Mouse (Mus musculus) MEL (cell line): Measurements from ENCODE around the gene Ranbp1. TPM values are rescaled to one million over a fixed set of nuclear protein-coding genes. Genes with fewer than 3 reads are reported as not detected.

Source experiments
- DNase-seq: peaks from one replicate; pipeline ENCODE4 v3.0.0; 2011; ENCODE audit warnings: low read depth, low spot score
- H3K27ac ChIP-seq: 2 replicates; pipeline ENCODE4 v1.5.1; 2012; ENCODE audit warnings: low read depth, mild to moderate bottlenecking, control low read depth, low read length, moderate library complexity; ENCODE audit not compliant: control insufficient read depth
- H3K27me3 ChIP-seq, 2 experiments: fragments of 150-350 bp in 1 of 2; sonication (generic) in 1 of 2; 2 replicates each; pipeline ENCODE4 v1.6.1; 2012; ENCODE audit warnings: low read length in 2 of 2, mild to moderate bottlenecking in 2 of 2, improper control_type of control experiment in 1 of 2, moderate library complexity in 1 of 2; ENCODE audit not compliant: insufficient read depth in 2 of 2, control insufficient read depth in 1 of 2
- H3K36me3 ChIP-seq, 2 experiments: 2 replicates each; pipeline ENCODE4 v1.6.1; 2012 to 2014; ENCODE audit warnings: low read length in 2 of 2, improper control_type of control experiment in 1 of 2, inconsistent platforms in 1 of 2, mild to moderate bottlenecking in 1 of 2; ENCODE audit not compliant: insufficient read depth in 2 of 2, control insufficient read depth in 1 of 2
- H3K4me1 ChIP-seq, 2 experiments: fragments of 150-350 bp in 1 of 2; sonication (generic) in 1 of 2; 2 replicates each; pipeline ENCODE4 v1.6.1; 2012; ENCODE audit warnings: low read length in 2 of 2, improper control_type of control experiment in 1 of 2, mild to moderate bottlenecking in 1 of 2; ENCODE audit not compliant: insufficient read depth in 2 of 2, control insufficient read depth in 1 of 2
- H3K4me3 ChIP-seq, 2 experiments: fragments of 150-350 bp in 1 of 2; sonication (generic) in 1 of 2; 2 replicates each; pipeline ENCODE4 v1.5.1; 2012; ENCODE audit warnings: low read depth in 2 of 2, low read length in 2 of 2, mild to moderate bottlenecking in 2 of 2, moderate library complexity in 2 of 2, control low read depth in 1 of 2, improper control_type of control experiment in 1 of 2; ENCODE audit not compliant: control insufficient read depth in 1 of 2, insufficient read depth in 1 of 2
- H3K79me2 ChIP-seq: 2 replicates; pipeline ENCODE4 v1.6.1; 2012; ENCODE audit warnings: mild to moderate bottlenecking, low read length, moderate library complexity; ENCODE audit not compliant: control insufficient read depth, poor library complexity, insufficient read depth
- H3K9ac ChIP-seq: 2 replicates; pipeline ENCODE4 v1.6.1; 2012; ENCODE audit warnings: low read depth, mild to moderate bottlenecking, control low read depth, low read length, moderate library complexity; ENCODE audit not compliant: control insufficient read depth, poor library complexity, severe bottlenecking
- H3K9me3 ChIP-seq: fragments of 150-350 bp; sonication (generic); replicated peaks from 2 replicates; pipeline ENCODE4 v1.6.1; 2012; ENCODE audit warnings: mild to moderate bottlenecking, low read length, improper control_type of control experiment, moderate library complexity; ENCODE audit not compliant: insufficient read depth
- BHLHE40 ChIP-seq: IDR thresholded peaks from 2 replicates; pipeline ENCODE4 v1.6.1; 2012; ENCODE audit warnings: low read depth, mild to moderate bottlenecking, inconsistent platforms, low read length, improper control_type of control experiment, borderline replicate concordance
- CHD1 ChIP-seq: IDR thresholded peaks from 2 replicates; pipeline ENCODE4 v1.6.1; 2012; ENCODE audit warnings: low read depth, mild to moderate bottlenecking, inconsistent platforms, low read length, improper control_type of control experiment
- E2F4 ChIP-seq: IDR thresholded peaks from 2 replicates; pipeline ENCODE4 v1.6.1; 2011; ENCODE audit warnings: low read depth, low read length, improper control_type of control experiment, borderline replicate concordance
- ELF1 ChIP-seq: IDR thresholded peaks from 2 replicates; pipeline ENCODE4 v1.6.1; 2014; ENCODE audit warnings: low read depth, mild to moderate bottlenecking, inconsistent platforms, low read length, improper control_type of control experiment, moderate library complexity
- ETS1 ChIP-seq: IDR thresholded peaks from 2 replicates; pipeline ENCODE4 v1.6.1; 2012; ENCODE audit warnings: low read depth, mild to moderate bottlenecking, inconsistent platforms, low read length, improper control_type of control experiment, moderate library complexity
- GABPA ChIP-seq: IDR thresholded peaks from 2 replicates; pipeline ENCODE4 v1.6.1; 2012; ENCODE audit warnings: low read depth, mild to moderate bottlenecking, inconsistent platforms, low read length, improper control_type of control experiment, moderate library complexity
- GATA1 ChIP-seq: IDR thresholded peaks from 2 replicates; pipeline ENCODE4 v1.6.1; 2011; ENCODE audit warnings: low read depth, low read length, improper control_type of control experiment
- HCFC1 ChIP-seq: IDR thresholded peaks from 2 replicates; pipeline ENCODE4 v1.6.1; 2012; ENCODE audit warnings: low read depth, mild to moderate bottlenecking, inconsistent platforms, low read length, improper control_type of control experiment, moderate library complexity
- KAT2A ChIP-seq: conservative IDR thresholded peaks from 2 replicates; pipeline ENCODE4 v1.6.1; 2012; ENCODE audit warnings: low read depth, low read length, improper control_type of control experiment, inconsistent platforms
- MAFK ChIP-seq: IDR thresholded peaks from 2 replicates; pipeline ENCODE4 v1.6.1; 2011; ENCODE audit warnings: low read depth, mild to moderate bottlenecking, low read length, improper control_type of control experiment, borderline replicate concordance
- MAX ChIP-seq: IDR thresholded peaks from 2 replicates; pipeline ENCODE4 v1.6.1; 2011; ENCODE audit warnings: low read length, improper control_type of control experiment
- MEF2A ChIP-seq: IDR thresholded peaks from 2 replicates; pipeline ENCODE4 v1.6.1; 2014; ENCODE audit warnings: low read depth, mild to moderate bottlenecking, inconsistent platforms, low read length, improper control_type of control experiment; ENCODE audit not compliant: poor library complexity, insufficient replicate concordance, severe bottlenecking; ENCODE audit errors: extremely low read depth
- MXI1 ChIP-seq: IDR thresholded peaks from 2 replicates; pipeline ENCODE4 v1.6.1; 2011; ENCODE audit warnings: mild to moderate bottlenecking, low read depth, low read length, improper control_type of control experiment
- MYB ChIP-seq: IDR thresholded peaks from 2 replicates; pipeline ENCODE4 v1.6.1; 2011; ENCODE audit warnings: mild to moderate bottlenecking, low read depth, low read length, improper control_type of control experiment
- MYC ChIP-seq: IDR thresholded peaks from 2 replicates; pipeline ENCODE4 v1.6.1; 2011; ENCODE audit warnings: low read depth, mild to moderate bottlenecking, low read length, improper control_type of control experiment, moderate library complexity
- NRF1 ChIP-seq: IDR thresholded peaks from 2 replicates; pipeline ENCODE4 v1.6.1; 2014; ENCODE audit warnings: low read depth, mild to moderate bottlenecking, inconsistent platforms, low read length, improper control_type of control experiment, moderate library complexity; ENCODE audit not compliant: poor library complexity, insufficient read depth, severe bottlenecking
- POLR2AphosphoS5 ChIP-seq: IDR thresholded peaks from 2 replicates; pipeline ENCODE4 v1.6.1; 2012; ENCODE audit warnings: low read depth, borderline replicate concordance, mild to moderate bottlenecking, inconsistent platforms, low read length, moderate library complexity, mixed read lengths
- RCOR1 ChIP-seq: IDR thresholded peaks from 2 replicates; pipeline ENCODE4 v1.6.1; 2012; ENCODE audit warnings: low read depth, mild to moderate bottlenecking, inconsistent platforms, low read length, improper control_type of control experiment
- SMC3 ChIP-seq: IDR thresholded peaks from 2 replicates; pipeline ENCODE4 v1.6.1; 2011; ENCODE audit warnings: low read depth, low read length, improper control_type of control experiment
- TAL1 ChIP-seq: IDR thresholded peaks from 2 replicates; pipeline ENCODE4 v1.6.1; 2012; ENCODE audit warnings: mild to moderate bottlenecking, inconsistent platforms, low read length, moderate library complexity, mixed read lengths
- TCF12 ChIP-seq: IDR thresholded peaks from 2 replicates; pipeline ENCODE4 v1.6.1; 2014; ENCODE audit warnings: low read depth, mild to moderate bottlenecking, inconsistent platforms, low read length, improper control_type of control experiment, moderate library complexity
- USF1 ChIP-seq: IDR thresholded peaks from 2 replicates; pipeline ENCODE4 v1.6.1; 2014; ENCODE audit warnings: low read depth, mild to moderate bottlenecking, inconsistent platforms, low read length, improper control_type of control experiment, moderate library complexity
- USF2 ChIP-seq, 2 experiments: IDR thresholded peaks; 2 replicates each; pipeline ENCODE4 v1.6.1; 2011 to 2012; ENCODE audit warnings: improper control_type of control experiment in 2 of 2, low read length in 2 of 2, borderline replicate concordance in 1 of 2, inconsistent platforms in 1 of 2, low read depth in 1 of 2, mild to moderate bottlenecking in 1 of 2; ENCODE audit not compliant: insufficient read depth in 1 of 2
- polyA plus RNA-seq, 2 experiments: library from polyadenylated mRNA; stranded (reverse) in 1 of 2; unstranded in 1 of 2; fragments of >175 nt in 1 of 2; fragments of >200 nt in 1 of 2; gene quantifications; 2 replicates each; pipeline versions ENCODE4 v1.2.1 to v1.2.4; 2012; ENCODE audit warnings: low replicate concordance in 2 of 2, low read depth in 1 of 2; ENCODE audit not compliant: insufficient read length in 2 of 2, insufficient read depth in 1 of 2, missing spikeins in 1 of 2
- total RNA-seq: library from RNA; depleted of rRNA; stranded (reverse); fragments of 300-350 nt; gene quantifications from 2 replicates; pipeline ENCODE4 v1.2.3, GENCODE M21; 2012

The Ranbp1 gene
- total and polyA plus RNA-seq, 3 experiments: 162 to 681 (median 440) TPM

DNA sequence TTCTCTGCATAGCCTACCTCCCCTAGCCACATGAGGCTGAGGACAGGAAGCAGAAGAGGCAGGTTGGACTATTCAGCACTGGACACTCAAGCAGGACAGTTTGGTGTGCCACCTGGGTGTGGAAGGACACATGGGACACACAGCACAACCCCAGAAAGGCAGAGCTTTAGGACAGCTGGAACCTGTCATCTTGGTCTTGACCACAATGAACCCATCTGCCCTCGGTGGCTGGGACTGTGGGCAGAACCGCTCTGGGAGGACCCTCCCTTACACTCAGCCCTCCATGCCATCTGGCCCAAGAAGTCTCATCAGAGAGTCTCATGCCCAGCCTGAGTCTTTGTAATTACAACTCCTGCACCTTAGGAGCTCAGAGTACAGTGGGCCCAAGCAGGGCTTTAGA, 48.5 kb downstream of the Ranbp1 start:
- no peak overlapping the region for H3K4me3 ChIP-seq

DNA sequence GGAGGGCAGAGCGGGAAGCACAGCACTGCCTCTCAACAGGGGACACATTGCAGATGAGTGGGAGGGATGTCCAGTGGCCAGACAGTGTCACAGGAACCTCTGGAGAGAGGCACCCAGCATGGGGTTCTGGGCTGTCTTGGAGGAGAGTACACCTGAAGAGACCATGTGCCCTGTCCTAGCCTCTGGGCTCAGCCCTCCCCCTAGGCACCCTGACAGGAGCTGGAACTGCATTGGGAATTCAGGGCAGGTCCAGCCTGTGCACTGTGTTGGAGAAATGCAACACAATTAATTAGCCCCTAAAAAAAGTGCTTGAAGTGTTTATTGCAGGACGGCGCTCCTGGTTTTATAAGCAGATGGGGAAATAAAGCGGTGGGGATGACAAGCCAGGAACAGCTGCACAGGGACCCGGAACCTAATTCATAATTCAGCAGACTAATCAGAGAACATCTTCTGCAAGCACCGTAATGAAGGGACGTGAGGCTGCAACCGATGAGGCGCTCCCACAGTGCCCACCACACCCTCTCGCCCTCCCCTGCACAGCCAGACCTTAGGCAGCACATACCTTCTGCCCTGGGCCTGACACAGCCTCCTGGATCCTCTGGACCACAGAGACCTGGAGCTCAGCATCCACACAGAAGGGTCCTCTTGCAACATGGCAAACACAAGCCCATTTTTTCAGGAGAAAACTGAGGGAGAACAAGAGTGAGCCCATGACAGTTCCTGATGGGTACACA, 50.0 kb downstream of the Ranbp1 start:
- Histone ChIP-seq H3K9ac (no peak overlapping the region), H3K4me3 (no peak overlapping the region), H3K27me3 (no peaks in the 10 kb centered on the region; a peak in 1 of 4 replicates), H3K27ac (no peak overlapping the region)
- DNase-seq: no peak
- TF ChIP-seq KAT2A (no peak), CHD1 (no peak), GABPA (no peak), MYC (no peak), TAL1 (no peak), MAFK (no peak), NRF1 (no peak), E2F4 (no peak), GATA1 (no peak), USF1 (no peak), USF2 (IDR thresholded peaks at IDR 0.05; ENCODE audit: borderline replicate concordance in 1 of 2, insufficient read depth in 1 of 2, low read depth in 1 of 2, low read length in 2 of 2) (no peak), MEF2A (no peak), MAX (no peak), POLR2AphosphoS5 (no peak), MYB (no peak), MXI1 (no peak), RCOR1 (no peak), BHLHE40 (no peak), HCFC1 (no peak), ELF1 (no peak)
- TF ChIP-seq, all 39 proteins: peak for 0
- no peaks in the 10 kb centered on the region for H3K79me2 ChIP-seq
- no peaks in the 10 kb centered on the region for H3K9me3 ChIP-seq
- no peaks in the 10 kb centered on the region for H3K4me1 ChIP-seq
- no peaks in the 10 kb centered on the region for H3K36me3 ChIP-seq

More for the DNA sequence above, 48.5 kb downstream of the Ranbp1 start:
- H3K27me3 ChIP-seq: no peaks in the 10 kb centered on the region; a peak in 1 of 4 replicates
- TF ChIP-seq NRF1: no peak
- TF ChIP-seq MAFK: no peak
- TF ChIP-seq TCF12: no peak
- no peak for TF ChIP-seq SMC3
- no peak for TF ChIP-seq POLR2AphosphoS5
- TF ChIP-seq CHD1: no peak
- TF ChIP-seq ETS1: no peak
- H3K79me2 ChIP-seq: no peaks in the 10 kb centered on the region
- H3K9me3 ChIP-seq: no peaks in the 10 kb centered on the region
- H3K27ac ChIP-seq: no peak overlapping the region
- no peaks in the 10 kb centered on the region for H3K4me1 ChIP-seq
- H3K36me3 ChIP-seq: no peaks in the 10 kb centered on the region
- no peak for DNase-seq
- H3K9ac ChIP-seq: no peak overlapping the region
